Mouse (Mus musculus) cerebellum, adult 11 months (tissue): ENCODE measurements around the gene Shisa7.
"Not testable (repeated sequence)": the region's sequence is repeated elsewhere in the genome, so short reads cannot be mapped to it uniquely, and the experiment has no call there.

Experiments
- DNase-seq: peaks from one replicate; pipeline ENCODE4 v3.0.0; 2022

Shisa7 gene

GRCm38 (mm10) chr7:4793248-4793647 is 51.2 kb downstream of the Shisa7 start:
- not testable (repeated sequence) for DNase-seq

- peak; percentile 90 for DNase-seq
Measured at GRCm38 (mm10) chr7:4792278-4793212, 52.0 kb downstream of the Shisa7 start, which contains the start of gene Rpl28. Rpl28 (plus strand) TSS chr7:4792874.

GRCm38 (mm10) chr7:4789436-4789935 is 55.0 kb downstream of the Shisa7 start, which contains the start of gene Tmem238:
Tmem238 (minus strand) TSS chr7:4789656.
- DNase-seq = peak; percentile 76

- DNase-seq = peak; percentile 53
Measured at GRCm38 (mm10) chr7:4788499-4789435, 55.7 kb downstream of the Shisa7 start.

GRCm38 (mm10) chr7:4783667-4784268 is 60.7 kb downstream of the Shisa7 start:
- DNase-seq = peak; percentile 70

GRCm38 (mm10) chr7:4782759-4783158 is 61.7 kb downstream of the Shisa7 start, which contains the start of the genes Il11 and Tmem190:
Il11 (minus strand) TSS chr7:4782859.
Tmem190 (plus strand) TSS chr7:4782937.
- DNase-seq = no peak

GRCm38 (mm10) chr7:4782130-4782529 is 62.4 kb downstream of the Shisa7 start:
- no peak for DNase-seq

GRCm38 (mm10) chr7:4779921-4780320 is 64.6 kb downstream of the Shisa7 start:
- no peak for DNase-seq

GRCm38 (mm10) chr7:4777851-4778637 is 66.5 kb downstream of the Shisa7 start:
- no peak for DNase-seq

- no peak for DNase-seq
Measured at GRCm38 (mm10) chr7:4776861-4777830, 67.3 kb downstream of the Shisa7 start.

- DNase-seq = no peak
Measured at GRCm38 (mm10) chr7:4776131-4776530, 68.4 kb downstream of the Shisa7 start.
